Mouse (Mus musculus) spleen, adult 2 months (tissue): Measurements from ENCODE around the gene Notch2.

Source experiments
- CTCF ChIP-seq: fragments of 200-500 bp; IDR thresholded peaks from 2 replicates; pipeline ENCODE4 v1.5.1; 2011; ENCODE audit warnings: mild to moderate bottlenecking, inconsistent platforms; ENCODE audit not compliant: insufficient read depth, insufficient read length, insufficient replicate concordance; ENCODE audit errors: extremely low read depth
- POLR2A ChIP-seq: fragments of 200-500 bp; IDR thresholded peaks from 2 replicates; pipeline ENCODE4 v1.6.1; 2011; ENCODE audit warnings: low read depth, low read length, inconsistent platforms

DNA sequence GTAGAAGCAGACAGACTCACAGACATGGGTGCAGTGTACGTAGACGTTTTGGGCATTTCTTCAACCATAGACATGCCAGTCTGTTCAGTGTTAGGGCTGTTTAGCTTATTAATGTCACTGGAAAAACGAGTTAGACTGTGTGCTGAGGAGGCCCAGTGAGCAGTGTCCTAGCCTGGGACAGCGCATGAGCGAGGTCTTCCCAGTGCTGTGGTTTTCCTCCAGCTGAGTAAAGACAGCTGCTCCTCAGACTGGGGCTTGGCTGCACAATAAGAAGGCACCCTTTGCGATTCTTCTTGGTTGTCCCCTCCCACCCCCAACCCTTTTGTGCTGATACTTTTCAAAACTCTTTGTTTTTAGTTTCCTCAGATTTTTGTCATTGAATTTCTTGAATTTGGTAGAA, 22.8 kb downstream of the Notch2 start:
- TF ChIP-seq CTCF: no peak
- TF ChIP-seq POLR2A: no peak
